Mouse (Mus musculus) urinary bladder, postnatal 36 days (tissue): ENCODE data around the gene Gprin1.

Experiments
- DNase-seq, 2 experiments: peaks; one replicate each; pipeline ENCODE4 v3.0.0; 2022; ENCODE audit warnings: low spot score in 2 of 2, mixed read lengths in 1 of 2

Gprin1 gene

DNA sequence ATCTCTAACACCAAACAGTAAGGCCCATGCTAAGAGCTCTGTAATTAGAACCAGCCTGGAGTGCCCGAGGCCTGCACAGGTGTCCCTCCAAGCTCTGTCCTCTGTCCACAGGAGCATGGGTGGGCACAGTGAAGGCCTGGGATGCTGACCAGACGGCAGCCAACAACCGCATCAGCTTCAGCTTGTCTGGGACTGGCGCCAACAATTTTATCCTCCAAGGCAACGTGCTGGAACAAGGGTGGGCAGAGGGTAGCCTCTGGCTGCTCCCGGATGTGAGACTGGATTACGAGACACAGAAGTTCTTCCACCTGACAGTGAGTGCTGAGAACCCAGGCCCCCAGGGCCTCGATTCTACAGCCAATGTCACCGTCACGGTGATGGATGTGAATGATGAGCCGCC is 23.5 kb downstream of the Gprin1 start:
- DNase-seq = no peak

DNA sequence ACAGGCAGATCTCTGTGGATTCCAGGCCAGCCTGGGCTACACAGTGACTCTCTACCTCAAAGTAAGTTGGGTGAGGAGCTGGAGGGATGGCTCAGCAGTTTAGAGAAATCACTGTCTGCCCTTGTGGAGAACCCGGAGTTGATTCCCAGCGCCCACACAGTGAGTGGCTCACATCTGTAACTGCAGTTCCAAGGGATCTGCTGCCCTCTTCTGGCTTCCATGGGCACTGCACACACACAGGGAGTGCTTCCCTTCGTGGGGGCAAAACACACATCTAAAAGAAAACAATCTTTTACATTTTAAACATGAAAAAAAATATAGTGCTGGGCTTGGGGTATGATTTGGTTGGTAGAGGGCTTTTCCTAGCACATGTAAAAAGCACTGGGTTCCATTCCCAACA is 26.5 kb downstream of the Gprin1 start:
- no peak for DNase-seq

DNA sequence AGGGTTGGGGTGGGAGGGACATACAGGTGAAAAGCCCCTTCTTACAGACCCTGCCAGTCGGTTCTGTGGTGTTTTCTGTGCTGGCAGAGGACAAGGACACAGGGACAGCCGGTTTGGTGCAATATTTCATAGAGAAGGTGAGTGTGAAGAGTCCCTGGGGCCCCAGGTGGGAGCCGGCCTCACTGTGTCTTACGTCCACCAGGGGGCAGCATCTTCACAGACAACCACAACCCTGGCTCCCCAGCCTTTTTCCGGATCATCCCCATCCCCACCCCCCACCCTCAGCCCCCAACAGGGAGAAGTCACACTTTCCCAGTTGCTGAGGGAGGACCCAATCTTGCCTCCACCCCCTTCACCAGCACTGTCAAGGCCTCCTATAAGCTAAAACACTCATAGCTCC is 32.8 kb downstream of the Gprin1 start:
- peak in 1 of 2 experiments; percentile 17 for DNase-seq

DNA sequence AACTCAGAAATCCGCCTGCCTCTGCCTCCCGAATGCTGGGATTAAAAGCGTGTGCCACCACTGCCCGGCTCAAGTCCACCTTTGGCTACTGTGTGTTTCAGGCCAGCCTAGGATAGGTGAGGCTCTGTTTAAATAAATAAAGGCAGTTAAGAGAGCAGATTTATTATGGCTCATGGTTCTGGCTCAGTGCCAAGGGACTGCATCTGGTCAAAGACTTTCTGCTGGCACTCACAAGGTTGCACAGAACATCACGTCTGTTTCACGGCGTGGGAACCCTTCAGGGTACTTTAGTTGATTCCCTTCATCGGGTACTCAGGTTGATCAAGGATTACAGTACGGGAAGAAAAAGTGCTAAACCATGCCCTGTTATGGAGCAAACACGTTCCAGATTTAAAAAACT is 34.7 kb downstream of the Gprin1 start:
- DNase-seq = no peak

DNA sequence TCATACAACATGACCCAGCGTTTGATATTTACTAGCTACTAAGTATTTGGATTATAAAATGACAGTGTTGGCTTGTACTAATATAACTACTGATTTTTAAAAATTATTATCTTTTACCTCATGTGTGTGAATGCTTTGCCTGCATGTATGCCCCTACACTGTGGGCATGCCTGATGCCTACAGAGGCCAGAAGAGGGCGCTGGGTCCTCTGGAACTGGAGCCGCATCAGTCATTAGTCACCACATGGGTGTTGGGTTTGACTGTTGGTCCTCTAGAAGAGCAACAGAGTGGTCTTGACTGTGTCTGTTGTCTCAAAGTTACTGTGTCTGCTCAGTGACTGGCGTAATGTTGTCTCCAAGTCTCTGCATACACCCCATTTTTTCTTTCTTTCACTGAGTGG is 35.3 kb downstream of the Gprin1 start:
- no peak for DNase-seq

DNA sequence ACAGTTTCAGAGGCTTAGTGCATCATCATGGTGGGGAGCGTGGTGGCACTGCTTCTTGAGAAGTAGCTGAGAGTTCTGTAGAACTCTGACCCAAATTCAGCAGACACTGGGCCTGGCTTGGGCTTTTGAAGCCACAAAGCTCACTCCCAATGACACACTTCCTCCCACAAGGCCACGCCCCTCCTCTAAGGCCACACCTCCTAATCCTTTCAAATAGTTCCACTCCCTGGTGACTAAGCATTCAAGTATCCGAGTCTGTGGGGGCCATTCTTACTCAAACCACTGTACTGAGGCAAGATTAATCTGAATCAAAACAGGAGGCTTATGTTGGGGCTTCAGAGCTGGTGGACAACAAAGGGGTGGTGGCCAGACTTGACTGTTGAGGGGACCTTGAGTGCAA is 38.8 kb downstream of the Gprin1 start:
- DNase-seq = no peak

DNA sequence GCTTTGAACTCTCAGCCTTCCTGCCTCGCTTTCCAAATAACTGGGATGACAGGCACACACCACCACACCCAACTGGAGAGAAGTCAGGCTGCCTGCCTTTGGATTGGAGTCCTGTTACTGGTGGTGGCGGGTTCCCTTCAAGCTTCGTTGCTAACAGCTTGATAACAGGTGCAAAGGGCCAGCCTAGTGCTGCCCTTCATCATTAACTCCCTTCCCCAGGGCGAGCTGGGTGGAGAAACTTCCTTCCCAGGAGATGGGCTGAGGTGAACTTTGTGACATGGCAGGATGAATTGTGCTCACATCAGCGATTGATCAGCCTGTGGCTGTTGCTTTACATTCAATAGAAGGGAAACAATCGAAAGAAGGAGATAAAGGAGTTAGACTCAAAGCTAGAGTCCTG is 44.8 kb downstream of the Gprin1 start:
- no peak for DNase-seq

DNA sequence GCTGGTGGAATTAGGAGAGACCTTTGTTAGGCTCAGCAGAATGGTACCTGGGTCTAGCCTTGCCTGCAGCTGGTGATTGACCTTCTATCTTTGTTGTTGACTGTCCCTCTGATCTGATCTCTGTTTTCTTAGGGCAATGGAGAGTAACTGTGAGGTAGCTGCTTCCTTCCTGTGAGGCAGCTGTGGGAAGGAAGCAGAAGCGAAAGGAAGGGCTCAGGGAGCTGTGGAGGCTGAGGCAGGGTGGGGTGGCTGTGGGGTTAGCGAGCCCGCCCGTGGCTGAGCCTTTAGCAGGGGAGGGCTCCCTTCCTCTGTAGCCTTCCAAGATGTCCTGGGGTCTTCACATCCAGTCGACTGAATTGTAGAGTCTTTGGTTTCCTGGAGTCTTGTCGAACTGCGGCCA is 47.2 kb downstream of the Gprin1 start:
- no peak for DNase-seq

DNA sequence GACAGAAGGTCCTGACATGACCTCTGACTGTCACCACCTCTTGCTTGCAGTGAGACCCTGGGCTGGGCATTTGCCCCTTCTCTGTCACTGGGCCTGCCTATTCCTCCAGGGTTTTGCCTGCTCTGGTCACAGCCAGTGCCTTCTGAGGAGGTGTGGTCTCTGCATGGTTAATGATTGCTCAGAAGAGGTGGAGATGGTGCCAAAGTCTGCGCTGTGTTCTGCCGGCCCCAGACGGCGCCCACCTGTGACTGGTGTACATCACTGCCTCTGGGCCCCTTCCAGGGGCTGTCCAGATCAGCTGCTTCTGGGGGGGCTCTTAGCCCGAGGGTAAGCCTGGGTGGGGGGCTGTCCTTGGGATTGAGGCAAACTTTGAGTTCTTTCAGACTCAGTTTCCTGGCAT is 48.4 kb downstream of the Gprin1 start, which contains the start of gene Cdhr2:
Cdhr2 (plus strand) TSS at position 219 of the 400 bp plus-strand sequence.
- DNase-seq = no peak

DNA sequence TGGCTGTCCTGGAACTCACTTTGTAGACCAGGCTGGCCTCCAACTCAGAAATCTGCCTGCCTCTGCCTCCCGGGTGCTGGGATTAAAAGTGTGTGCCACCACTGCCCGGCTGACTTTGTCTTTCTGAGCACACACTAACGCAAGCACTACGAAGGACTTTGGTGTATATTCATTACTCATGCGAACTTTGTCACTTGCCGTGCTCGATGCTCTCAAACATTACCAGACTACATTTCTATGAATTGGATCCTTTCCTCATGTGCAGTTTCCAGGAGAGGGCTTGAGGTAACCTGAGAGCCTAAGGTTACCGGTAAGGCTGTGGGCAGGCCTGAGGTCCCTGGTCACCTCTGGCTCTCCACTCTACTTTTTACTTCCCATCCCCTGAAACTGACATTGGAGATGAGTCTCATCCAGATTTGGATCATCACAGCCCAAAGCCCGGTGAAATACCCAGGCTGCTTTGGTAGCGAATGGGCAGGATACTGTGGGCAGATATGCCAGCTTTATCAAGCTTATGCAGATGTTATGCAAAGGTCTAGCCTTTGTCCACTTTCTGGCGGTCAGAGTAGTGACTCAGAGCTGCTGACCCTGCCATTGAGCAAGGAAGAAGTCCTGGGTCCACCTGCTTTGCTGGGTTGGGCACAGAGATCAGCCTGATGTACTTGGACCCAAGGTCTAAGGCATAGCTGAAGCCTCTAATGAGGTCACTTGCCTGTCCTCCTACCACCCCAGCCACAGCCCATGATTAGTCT is 54.0 kb downstream of the Gprin1 start:
- no peak for DNase-seq

DNA sequence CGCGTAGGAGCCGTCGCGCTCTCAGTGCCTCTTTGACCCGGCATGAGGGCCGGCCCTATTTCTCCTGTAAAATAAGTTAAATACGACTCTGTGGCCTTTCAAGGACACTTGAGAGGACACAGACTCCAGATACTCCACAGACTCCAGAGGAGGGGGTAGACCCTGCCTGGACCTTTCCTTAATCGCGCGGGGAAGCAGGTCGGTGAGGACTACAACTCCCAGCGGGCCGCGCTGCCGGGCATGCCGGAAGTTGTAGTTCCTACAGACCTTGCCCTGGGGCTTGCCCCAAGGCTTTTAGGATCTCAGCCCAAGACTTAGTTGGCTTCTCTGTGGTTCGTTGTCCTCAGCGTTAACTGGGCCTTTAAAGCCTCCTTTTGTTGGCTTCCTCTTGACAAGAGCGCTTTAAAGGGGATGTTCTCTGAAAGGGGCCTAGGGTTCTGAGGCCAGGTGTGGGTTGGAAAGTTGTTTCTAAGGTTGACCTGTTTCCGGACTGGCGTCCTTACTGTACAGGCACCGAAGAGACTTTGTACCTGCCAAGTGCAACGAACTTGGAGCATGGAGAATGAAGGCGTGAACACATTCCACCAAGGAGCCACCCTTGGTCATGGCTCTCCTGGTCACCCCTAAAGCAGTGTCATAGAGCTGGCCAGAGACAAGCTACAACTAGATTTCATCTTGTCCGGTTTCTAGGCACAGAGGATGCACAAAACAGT is 55.2 kb downstream of the Gprin1 start:
- DNase-seq = peak in 1 of 2 experiments; percentile 88

DNA sequence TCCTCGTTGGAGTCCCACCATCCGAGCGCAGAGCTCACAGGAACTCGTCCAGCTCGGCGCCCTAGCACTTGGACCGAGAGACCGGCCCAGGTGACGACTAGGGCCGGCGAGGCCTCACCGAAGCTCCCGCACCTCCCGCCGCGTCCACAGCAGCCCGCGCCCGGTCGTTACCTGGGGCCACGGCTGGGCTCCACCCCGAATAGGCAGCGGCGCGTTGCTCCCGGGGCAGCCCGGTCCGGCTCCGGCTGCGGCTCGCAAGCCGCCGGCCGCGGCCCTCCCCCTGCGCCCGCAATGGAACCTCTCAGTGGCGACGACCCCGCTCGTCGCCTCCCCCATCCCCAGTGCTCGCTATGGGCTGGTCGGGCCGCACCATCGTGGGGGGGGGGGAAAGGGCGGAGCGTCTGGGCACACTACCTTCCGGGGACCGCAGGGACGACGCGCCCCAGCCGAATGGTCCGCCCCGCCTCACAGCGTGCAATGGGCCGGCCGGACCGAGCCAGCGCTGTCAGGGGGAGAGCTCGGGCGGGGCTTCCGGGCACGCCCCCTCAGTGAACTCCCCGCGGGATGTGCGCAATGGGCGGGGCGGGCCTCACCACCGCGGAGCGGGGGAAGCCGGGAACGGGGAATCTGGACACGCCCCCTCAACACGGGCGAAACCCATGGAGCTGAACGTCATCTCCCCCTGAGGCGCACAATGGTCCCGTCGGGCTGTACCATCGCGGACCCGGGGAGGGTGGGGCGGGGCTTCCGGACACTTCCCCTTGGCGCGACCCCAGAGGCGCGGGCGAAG is 55.9 kb downstream of the Gprin1 start, which contains the start of gene Rnf44:
Rnf44 (minus strand) TSS at position 350 of the 790 bp plus-strand sequence.
- peak; percentile 96 to 99 for DNase-seq

DNA sequence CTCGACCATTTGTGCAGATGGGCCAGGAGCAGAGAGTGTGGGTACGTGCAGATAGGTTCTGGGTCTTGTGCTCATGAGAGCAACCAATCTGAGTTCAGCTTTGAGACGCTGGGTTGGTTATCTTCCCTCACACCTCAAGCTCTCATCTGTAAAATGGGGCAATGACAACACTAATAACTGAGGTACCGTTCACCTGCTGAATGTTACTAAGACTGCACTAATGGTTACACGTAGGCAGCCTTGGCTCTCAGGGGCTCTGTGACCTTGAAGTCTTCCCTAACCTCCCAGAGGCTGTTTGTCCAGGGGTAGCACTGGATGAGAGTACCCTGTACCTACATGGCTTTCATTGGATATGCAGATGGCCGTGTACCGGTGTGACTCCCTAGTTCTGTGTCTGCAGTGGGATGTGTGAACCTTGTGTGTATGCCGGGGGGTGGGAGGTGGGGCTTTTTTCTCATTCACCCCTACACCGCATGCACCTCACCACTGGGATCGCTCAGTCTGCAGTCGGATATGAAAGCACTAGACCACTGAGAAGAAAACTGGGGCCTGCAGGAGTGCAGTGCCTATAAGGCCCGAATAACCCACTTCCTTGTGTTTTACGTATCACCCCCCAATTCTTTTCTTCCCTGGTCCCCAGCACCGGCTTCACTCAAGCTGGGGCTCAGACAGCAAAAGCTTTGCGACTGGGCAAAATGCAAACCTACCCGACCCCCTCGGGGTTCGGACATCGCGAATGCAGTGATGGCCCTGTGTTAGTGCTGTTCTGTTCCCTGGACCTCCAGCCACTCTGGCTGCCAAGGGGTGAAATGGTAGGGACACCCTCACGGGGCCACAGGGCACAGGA is 56.7 kb downstream of the Gprin1 start:
- no peak for DNase-seq

DNA sequence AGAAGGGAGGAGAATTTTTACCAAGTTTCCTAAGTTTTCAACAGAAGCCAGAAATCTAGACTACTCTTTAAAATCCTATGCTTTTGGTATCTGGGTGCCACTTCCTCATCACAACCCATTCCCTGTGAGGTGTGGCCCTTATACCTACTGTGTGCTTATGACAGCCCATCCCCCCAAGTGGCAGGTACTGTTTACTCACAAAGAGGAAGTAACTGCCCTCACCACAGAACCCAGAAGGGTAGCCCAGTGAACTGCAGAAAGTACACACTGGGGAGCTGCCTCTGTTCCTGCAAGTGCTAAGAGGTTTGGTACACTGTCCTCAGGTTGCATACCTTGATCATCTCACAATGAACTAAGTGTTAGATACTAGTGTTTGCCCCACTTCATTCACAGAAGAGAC is 57.9 kb downstream of the Gprin1 start:
- DNase-seq = no peak

DNA sequence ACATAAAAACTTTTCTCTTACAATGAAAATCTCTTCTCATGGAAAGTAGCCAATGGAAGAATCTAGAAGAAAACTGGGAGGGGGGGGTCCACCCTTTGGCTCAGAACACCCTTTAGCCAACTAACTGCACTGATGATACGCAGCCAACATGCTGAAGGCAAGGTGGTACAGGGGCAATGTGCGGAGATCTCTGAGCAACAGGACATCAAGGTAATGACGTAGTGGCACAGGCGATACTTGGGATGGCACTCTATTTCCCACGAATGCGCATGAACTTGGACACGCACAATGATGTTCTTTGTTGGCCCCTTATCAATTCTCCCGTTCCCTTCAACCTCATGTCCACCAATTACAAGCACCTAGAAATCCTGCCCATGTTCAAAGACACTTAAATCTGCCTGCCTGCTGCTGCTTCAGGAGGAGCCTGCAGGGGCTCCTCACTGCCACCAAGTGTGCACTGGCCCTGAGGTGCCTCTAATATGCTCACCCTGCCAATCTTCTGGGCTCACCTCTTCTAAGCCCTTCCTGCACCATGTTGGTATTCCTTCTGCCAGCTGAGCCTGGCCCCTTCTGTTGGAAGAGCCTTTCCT is 59.4 kb downstream of the Gprin1 start:
- no peak for DNase-seq

DNA sequence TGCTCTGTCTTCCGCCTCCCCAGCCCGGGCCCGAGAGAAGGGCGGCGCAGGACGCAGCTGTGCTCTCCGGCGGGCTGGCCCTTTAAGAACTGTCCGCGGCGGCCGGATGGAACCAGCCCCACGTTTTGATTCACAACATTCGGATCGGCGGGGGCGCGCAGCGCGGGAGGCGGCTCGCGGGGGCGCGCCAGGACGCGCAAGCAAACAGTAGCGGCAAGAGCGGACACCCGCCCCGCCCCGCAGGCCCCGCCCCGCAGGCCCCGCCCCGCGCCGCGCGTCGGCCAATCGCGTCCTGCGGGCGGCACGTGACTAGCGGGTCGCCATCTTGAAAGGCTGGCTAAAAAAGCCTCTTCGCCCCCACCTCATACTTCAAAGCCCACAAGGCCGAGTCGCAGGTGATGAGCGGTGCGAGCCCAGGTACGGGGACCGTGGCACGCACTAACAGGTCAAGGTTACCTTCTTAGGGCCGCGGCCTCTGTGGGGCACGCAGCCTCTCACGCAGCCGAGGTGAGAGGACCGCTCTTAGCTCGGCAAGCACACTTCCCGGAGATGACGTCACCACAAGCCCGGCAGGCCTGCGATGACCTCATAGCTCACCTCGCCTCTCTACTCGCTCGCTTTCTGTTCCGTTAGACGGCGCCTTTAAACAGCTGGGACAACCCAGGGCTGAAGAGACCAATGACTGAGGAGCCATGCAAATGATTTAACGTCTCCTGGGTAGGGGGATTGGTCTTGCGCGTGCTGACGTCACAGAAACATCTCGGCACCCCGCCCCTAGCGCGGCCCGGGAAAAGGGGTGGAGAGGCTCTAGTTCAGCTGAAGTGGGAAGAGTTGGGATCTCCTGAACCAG is 61.9 kb downstream of the Gprin1 start:
- peak; percentile 97 to 98 for DNase-seq

DNA sequence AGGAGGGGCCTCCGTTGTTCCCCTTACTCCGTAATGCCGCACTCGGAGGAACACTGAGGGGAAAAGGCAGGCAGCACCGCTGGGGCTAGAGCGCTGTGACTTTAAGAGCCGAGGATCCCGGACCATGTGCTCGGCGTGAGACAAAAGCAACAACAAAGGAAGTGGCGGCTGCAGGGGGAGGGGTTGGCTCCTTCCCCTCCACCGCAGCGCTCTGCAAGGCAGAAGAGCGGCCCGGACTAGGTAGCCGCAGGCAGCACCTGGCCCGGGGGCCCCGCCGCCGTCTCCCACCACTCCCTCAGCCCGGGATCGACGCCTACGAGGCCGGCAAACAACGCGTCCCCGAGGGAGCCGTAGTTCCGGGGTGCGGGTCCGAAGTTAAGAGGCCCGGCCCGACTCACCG is 62.6 kb downstream of the Gprin1 start:
- DNase-seq = peak; percentile 70 to 77
